In the genomic region with DNA sequence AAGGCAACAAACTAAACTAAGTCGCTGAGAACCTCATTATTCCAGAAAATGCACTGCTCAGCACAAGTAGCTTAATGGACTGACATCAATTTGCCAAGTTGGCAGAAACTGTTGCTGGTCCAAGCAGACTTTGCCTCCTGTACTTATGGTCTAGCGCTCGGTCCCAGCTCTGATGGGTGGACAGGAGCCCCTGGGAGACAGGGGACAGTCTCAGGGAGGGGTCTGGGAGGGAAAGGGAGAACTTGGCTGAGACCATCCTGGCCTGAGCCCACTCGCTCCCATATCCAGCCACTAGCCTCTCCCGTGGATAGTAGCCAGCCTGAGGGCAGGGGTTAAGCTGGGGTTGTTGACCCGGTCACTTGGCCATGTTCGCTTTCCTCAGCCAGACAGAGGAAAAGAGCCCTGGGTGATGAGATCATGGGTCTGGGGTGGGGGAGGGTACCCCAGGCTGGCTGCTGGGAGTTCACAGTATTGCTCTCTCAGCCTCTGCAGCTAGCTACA, we compare ENCODE assay signal across 8 mouse cellular contexts. TPM values are rescaled to one million over a fixed set of nuclear protein-coding genes. Genes with fewer than 3 reads are reported as not detected.
DNase-seq lines count a peak whose midpoint lies in the region; ATAC-seq and TF ChIP-seq lines count a peak whose summit lies in the region.

No protein-coding gene starts in this region.

- no peak overlapping the region for H3K4me3 ChIP-seq in embryonic facial prominence, embryonic 13.5 days
- no peak overlapping the region for H3K4me3 ChIP-seq in heart, embryonic 14.5 days (ENCODE audit: control insufficient read depth in 1 of 2, insufficient read depth in 1 of 2, low read depth in 1 of 2, low read length in 2 of 2)
- H3K4me3 ChIP-seq in kidney, postnatal 0 days (replicated peaks; ENCODE audit: low read depth, low read length) = no peak overlapping the region

- DNase-seq in adrenal gland, postnatal 14 days = peak; percentile 69
- DNase-seq in kidney, postnatal 0 days (ENCODE audit: low spot score) = peak; percentile 56
- DNase-seq in lung, postnatal 25 days (ENCODE audit: low spot score) = peak; percentile 73
- DNase-seq in urinary bladder, postnatal 14 days (ENCODE audit: low spot score) = peak; percentile 51
- no peak for DNase-seq in layer of hippocampus, adult 9-10 months (ENCODE audit: low spot score)
- DNase-seq in frontal cortex, adult 2 months (ENCODE audit: extremely low spot score in 1 of 2, low spot score in 1 of 2) = no peak

- no peak for TF ChIP-seq CTCF in kidney, postnatal 0 days (IDR thresholded peaks at IDR 0.05; ENCODE audit: low read depth)

- no peak for ATAC-seq in embryonic facial prominence, embryonic 13.5 days (ENCODE audit: insufficient number of reproducible peaks, insufficient read depth, low FRiP score, low TSS enrichment, low read depth)
- no peak for ATAC-seq in heart, embryonic 14.5 days (ENCODE audit: insufficient number of reproducible peaks, insufficient read depth, low FRiP score, low read depth)
- peak; percentile 16 for ATAC-seq in kidney, postnatal 0 days (replicated peaks; ENCODE audit: low FRiP score, low read depth)

- peaks cover 2% of the 10 kb centered on the region; the same call in 1 of the 2 replicates for H3K27me3 ChIP-seq in embryonic facial prominence, embryonic 13.5 days
- no peaks in the 10 kb centered on the region for H3K27me3 ChIP-seq in heart, embryonic 14.5 days (ENCODE audit: control insufficient read depth, insufficient read depth, low read length)
- no peaks in the 10 kb centered on the region for H3K27me3 ChIP-seq in kidney, postnatal 0 days (ENCODE audit: insufficient read depth, low read length)

- H3K9ac ChIP-seq in embryonic facial prominence, embryonic 13.5 days = 0 out of 2 replicates have a peak overlapping the region, but pooled peaks have one; percentile 8
- H3K9ac ChIP-seq in heart, embryonic 14.5 days (ENCODE audit: low read length) = peak overlapping the region; percentile 55
- peak overlapping the region; percentile 40; the same call in 1 of the 2 replicates for H3K9ac ChIP-seq in kidney, postnatal 0 days (ENCODE audit: low read depth, low read length)

- no peaks in the 10 kb centered on the region for H3K36me3 ChIP-seq in embryonic facial prominence, embryonic 13.5 days
- H3K36me3 ChIP-seq in heart, embryonic 14.5 days (ENCODE audit: control insufficient read depth, insufficient read depth, low read length) = no peaks in the 10 kb centered on the region
- H3K36me3 ChIP-seq in kidney, postnatal 0 days (ENCODE audit: insufficient read depth, low read length) = 0 out of 2 replicates have a peak, but pooled peaks cover under 1% of the 10 kb centered on the region

- no peaks in the 10 kb centered on the region for H3K9me3 ChIP-seq in embryonic facial prominence, embryonic 13.5 days
- no peaks in the 10 kb centered on the region for H3K9me3 ChIP-seq in heart, embryonic 14.5 days (ENCODE audit: control insufficient read depth, low read length)
- H3K9me3 ChIP-seq in kidney, postnatal 0 days (replicated peaks; ENCODE audit: low read length) = no peaks in the 10 kb centered on the region

- 36% methylated on average over 7 of the region's 7 CpGs for WGBS in embryonic facial prominence, embryonic 13.5 days
- WGBS in heart, embryonic 14.5 days = 29% methylated on average over 7 of the region's 7 CpGs
- WGBS in kidney, postnatal 0 days = 31% methylated on average over 7 of the region's 7 CpGs

- peak overlapping the region; percentile 20; the same call in 1 of the 2 replicates for H3K4me2 ChIP-seq in embryonic facial prominence, embryonic 13.5 days
- H3K4me2 ChIP-seq in heart, embryonic 14.5 days (ENCODE audit: low read length) = peak overlapping the region; percentile 25
- H3K4me2 ChIP-seq in kidney, postnatal 0 days (ENCODE audit: low read length) = peak overlapping the region; percentile 39

- H3K4me1 ChIP-seq in embryonic facial prominence, embryonic 13.5 days = peaks cover 42% of the 10 kb centered on the region
- H3K4me1 ChIP-seq in heart, embryonic 14.5 days (ENCODE audit: control insufficient read depth in 2 of 2, insufficient read depth in 2 of 2, low read length in 2 of 2) = peaks cover 53 to 69% of the 10 kb centered on the region in 2 experiments
- H3K4me1 ChIP-seq in kidney, postnatal 0 days (replicated peaks; ENCODE audit: insufficient read depth, low read length) = peaks cover 67% of the 10 kb centered on the region

- peak overlapping the region; percentile 3 for H3K27ac ChIP-seq in embryonic facial prominence, embryonic 13.5 days
- peak overlapping the region; percentile 33 to 56; a peak in 3 of 4 replicates for H3K27ac ChIP-seq in heart, embryonic 14.5 days (replicated peaks in 1 of 2; ENCODE audit: control insufficient read depth in 1 of 2, insufficient read depth in 1 of 2, low read depth in 2 of 2, low read length in 2 of 2)
- peak overlapping the region; percentile 92 for H3K27ac ChIP-seq in kidney, postnatal 0 days

RNA-seq across cellular contexts. Expression of a gene that starts 3.4 kb away (rescaled TPM):
- 38.3 and 42.3 TPM in 2 replicates for total RNA-seq in adrenal gland, postnatal 14 days (2021)
- polyA plus RNA-seq in embryonic facial prominence, embryonic 13.5 days (2015; fragmentation: Nextera tagmentation; extraction: Ambion mirVana) = 3.0 and 3.5 TPM in 2 replicates
- 3.4 and 5.6 TPM in 2 replicates for polyA plus RNA-seq in heart, embryonic 14.5 days (2014; fragmentation: Nextera tagmentation; extraction: Ambion mirVana)
- polyA plus RNA-seq in kidney, postnatal 0 days (2015; fragmentation: Nextera tagmentation; extraction: Ambion mirVana) = 2.3 and 2.7 TPM in 2 replicates
- 18.6 and 19.4 TPM in 2 replicates for polyA plus RNA-seq in frontal cortex, adult 2 months (2012; rRNA removed)

RNA-seq across cellular contexts. Expression of a gene that starts 38.7 kb away (rescaled TPM):
- 12.3 and 12.6 TPM in 2 replicates for total RNA-seq in adrenal gland, postnatal 14 days (2021)
- 8.7 and 12.1 TPM in 2 replicates for polyA plus RNA-seq in embryonic facial prominence, embryonic 13.5 days (2015; fragmentation: Nextera tagmentation; extraction: Ambion mirVana)
- polyA plus RNA-seq in heart, embryonic 14.5 days (2014; fragmentation: Nextera tagmentation; extraction: Ambion mirVana) = 3.3 and 3.4 TPM in 2 replicates
- polyA plus RNA-seq in kidney, postnatal 0 days (2015; fragmentation: Nextera tagmentation; extraction: Ambion mirVana) = 6.3 and 6.5 TPM in 2 replicates
- 19.5 and 20.6 TPM in 2 replicates for polyA plus RNA-seq in frontal cortex, adult 2 months (2012; rRNA removed)

RNA-seq across cellular contexts. Expression of a gene that starts 41.9 kb away (rescaled TPM):
- 182 and 223 TPM in 2 replicates for total RNA-seq in adrenal gland, postnatal 14 days (2021)
- 63.7 and 70.8 TPM in 2 replicates for polyA plus RNA-seq in embryonic facial prominence, embryonic 13.5 days (2015; fragmentation: Nextera tagmentation; extraction: Ambion mirVana)
- polyA plus RNA-seq in heart, embryonic 14.5 days (2014; fragmentation: Nextera tagmentation; extraction: Ambion mirVana) = 67.3 and 71.4 TPM in 2 replicates
- polyA plus RNA-seq in kidney, postnatal 0 days (2015; fragmentation: Nextera tagmentation; extraction: Ambion mirVana) = 60.6 and 62.2 TPM in 2 replicates
- 20.7 and 25.9 TPM in 2 replicates for polyA plus RNA-seq in frontal cortex, adult 2 months (2012; rRNA removed)

RNA-seq across cellular contexts. Expression of a gene that starts 57.1 kb away (rescaled TPM):
- total RNA-seq in adrenal gland, postnatal 14 days (2021) = 99.4 and 110 TPM in 2 replicates
- polyA plus RNA-seq in embryonic facial prominence, embryonic 13.5 days (2015; fragmentation: Nextera tagmentation; extraction: Ambion mirVana) = 152 and 158 TPM in 2 replicates
- 98.5 and 108 TPM in 2 replicates for polyA plus RNA-seq in heart, embryonic 14.5 days (2014; fragmentation: Nextera tagmentation; extraction: Ambion mirVana)
- polyA plus RNA-seq in kidney, postnatal 0 days (2015; fragmentation: Nextera tagmentation; extraction: Ambion mirVana) = 91.0 and 99.8 TPM in 2 replicates
- 92.2 and 97.3 TPM in 2 replicates for polyA plus RNA-seq in frontal cortex, adult 2 months (2012; rRNA removed)

Comparison
In these comparisons a context has a peak if more than half of its experiments do, and no peak if none do; other contexts are left out.
1. DNase-seq: peak in adrenal gland, postnatal 14 days (single experiment), kidney, postnatal 0 days (single experiment), lung, postnatal 25 days (single experiment) and urinary bladder, postnatal 14 days (single experiment); none in layer of hippocampus, adult 9-10 months (single experiment) and frontal cortex, adult 2 months (0 of 2).
2. H3K27ac ChIP-seq: peak in every context shown above with its lines; median percentile 92 in kidney, postnatal 0 days; 44 in heart, embryonic 14.5 days; 3 in embryonic facial prominence, embryonic 13.5 days.
3. Peak in every context shown above with its lines, with median percentiles within 50 percentile points of each other: H3K4me2 ChIP-seq and H3K9ac ChIP-seq.